Mouse (Mus musculus): Measurements from ENCODE around the gene Clk1. TPM values are rescaled to one million over a fixed set of nuclear protein-coding genes. Genes with fewer than 3 reads are reported as not detected.

The Clk1 gene
- polyA plus RNA-seq, 1 experiment from 2014 or later, result 190 TPM

- Histone ChIP-seq H3K36me3 (ENCODE audit: control insufficient read depth, insufficient read depth, low read length) (peaks cover 28% of the 10 kb centered on the region), H3K27me3 (ENCODE audit: control insufficient read depth, insufficient read depth, low read length) (no peaks in the 10 kb centered on the region), H3K9me3 (replicated peaks; ENCODE audit: control insufficient read depth, low read length) (no peaks in the 10 kb centered on the region), H3K4me1 (ENCODE audit: control insufficient read depth, insufficient read depth, low read length) (peaks cover 8% of the 10 kb centered on the region), H3K4me2 (ENCODE audit: low read depth, low read length) (no peak overlapping the region), H3K27ac (ENCODE audit: low read length) (no peak overlapping the region), H3K4me3 (replicated peaks; ENCODE audit: low read length) (no peak overlapping the region), H3K9ac (ENCODE audit: low read length) (no peak overlapping the region)
- no peak for ATAC-seq (ENCODE audit: insufficient read depth, low FRiP score)
- 100% methylated on average over 1 of the region's 1 CpGs for WGBS
Observed at GRCm38 (mm10) chr1:58396179-58396578, 27.7 kb downstream of the Clk1 start.

DNA sequence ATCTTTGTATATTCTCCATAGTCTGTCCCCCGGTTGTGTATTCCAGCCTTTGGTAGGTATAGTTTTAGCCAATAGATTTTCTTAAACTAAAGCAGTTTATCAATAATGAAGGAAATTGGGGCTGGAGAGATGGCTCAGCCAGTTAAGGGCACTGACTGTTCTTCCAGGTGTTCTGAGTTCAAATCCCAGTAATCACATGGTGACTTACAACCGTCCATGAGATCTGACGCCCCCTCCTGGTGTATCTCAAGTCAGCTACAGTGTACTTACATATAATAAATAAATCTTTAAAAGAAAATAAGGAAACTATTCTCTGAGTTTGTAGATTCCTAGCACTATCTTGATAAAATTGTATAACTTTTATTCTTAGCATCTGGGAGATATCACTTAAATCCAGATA lies 28.5 kb downstream of the Clk1 start:
- no peak overlapping the region for H3K4me3 ChIP-seq (replicated peaks; ENCODE audit: low read length)
- ATAC-seq (ENCODE audit: insufficient read depth, low FRiP score), result no peak
- peaks cover 26% of the 10 kb centered on the region for H3K36me3 ChIP-seq (ENCODE audit: control insufficient read depth, insufficient read depth, low read length)
- H3K27me3 ChIP-seq (ENCODE audit: control insufficient read depth, insufficient read depth, low read length), result no peaks in the 10 kb centered on the region
- peaks cover 9% of the 10 kb centered on the region for H3K4me1 ChIP-seq (ENCODE audit: control insufficient read depth, insufficient read depth, low read length)
- H3K27ac ChIP-seq (ENCODE audit: low read length), result no peak overlapping the region
- 90% methylated on average over 3 of the region's 3 CpGs for WGBS
- H3K9me3 ChIP-seq (replicated peaks; ENCODE audit: control insufficient read depth, low read length), result no peaks in the 10 kb centered on the region
- no peak overlapping the region for H3K9ac ChIP-seq (ENCODE audit: low read length)
- no peak overlapping the region for H3K4me2 ChIP-seq (ENCODE audit: low read depth, low read length)

GRCm38 (mm10) chr1:58393284-58394195 lies 30.3 kb downstream of the Clk1 start:
- WGBS, result under 1% methylated on average over 73 of the region's 90 CpGs
- H3K4me1 ChIP-seq (ENCODE audit: control insufficient read depth, insufficient read depth, low read length), result peaks cover 9% of the 10 kb centered on the region
- peak; percentile 42; the same call in 1 of the 2 replicates for ATAC-seq (ENCODE audit: insufficient read depth, low FRiP score)
- H3K4me2 ChIP-seq (ENCODE audit: low read depth, low read length), result peak overlapping the region; percentile 83
- H3K36me3 ChIP-seq (ENCODE audit: control insufficient read depth, insufficient read depth, low read length), result peaks cover 13% of the 10 kb centered on the region; the same call in 1 of the 2 replicates
- no peaks in the 10 kb centered on the region for H3K27me3 ChIP-seq (ENCODE audit: control insufficient read depth, insufficient read depth, low read length)
- H3K27ac ChIP-seq (ENCODE audit: low read length), result peak overlapping the region; percentile 98
- no peaks in the 10 kb centered on the region for H3K9me3 ChIP-seq (replicated peaks; ENCODE audit: control insufficient read depth, low read length)
- H3K9ac ChIP-seq (ENCODE audit: low read length), result peak overlapping the region; percentile 99
- H3K4me3 ChIP-seq (replicated peaks; ENCODE audit: low read length), result peak overlapping the region; percentile 84

DNA sequence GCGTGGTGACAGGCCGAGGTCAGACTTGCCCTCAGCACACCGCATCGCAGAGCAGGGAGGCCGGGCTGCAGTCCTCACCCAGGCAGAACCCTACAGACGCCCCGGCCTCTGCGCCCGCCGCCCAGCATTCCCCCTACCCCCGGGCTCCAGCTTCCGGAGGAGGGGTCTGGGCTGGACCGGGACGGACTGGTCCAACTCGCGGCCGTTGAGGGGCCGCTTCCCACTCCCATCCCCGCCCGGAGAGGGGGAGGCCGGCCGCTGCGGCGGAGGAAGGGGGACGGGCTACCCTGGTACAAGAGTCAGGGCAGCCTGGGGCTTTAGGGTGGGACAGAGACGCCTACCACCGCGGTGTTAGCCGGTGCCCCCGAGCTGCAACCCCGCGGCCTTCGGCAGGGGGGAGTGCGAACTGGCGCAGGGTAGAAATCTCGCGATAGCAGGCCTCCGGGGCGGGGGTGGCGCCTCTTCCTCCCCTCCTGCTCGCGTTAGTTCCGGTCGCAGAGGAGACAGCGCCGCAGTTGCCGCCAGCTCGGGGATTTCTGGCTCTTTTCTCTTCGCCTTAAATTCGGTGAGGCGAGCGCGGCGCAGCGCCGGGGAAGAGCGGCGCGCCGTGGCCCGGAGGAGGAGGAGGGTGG lies 31.1 kb downstream of the Clk1 start, which contains the start of gene Bzw1:
TSS of gene Bzw1 (plus strand) at position 247 of the 632 bp plus-strand sequence.
- no peaks in the 10 kb centered on the region for H3K27me3 ChIP-seq (ENCODE audit: control insufficient read depth, insufficient read depth, low read length)
- under 1% methylated on average over 52 of the region's 61 CpGs for WGBS
- no peaks in the 10 kb centered on the region for H3K9me3 ChIP-seq (replicated peaks; ENCODE audit: control insufficient read depth, low read length)
- H3K4me3 ChIP-seq (replicated peaks; ENCODE audit: low read length), result peak within 1 kb of the TSS; percentile 84
- H3K4me2 ChIP-seq (ENCODE audit: low read depth, low read length), result peak within 1 kb of the TSS; percentile 83
- ATAC-seq (ENCODE audit: insufficient read depth, low FRiP score), result peak; percentile 97
- H3K27ac ChIP-seq (ENCODE audit: low read length), result peak within 1 kb of the TSS; percentile 98
- H3K36me3 ChIP-seq (ENCODE audit: control insufficient read depth, insufficient read depth, low read length), result peaks cover 5% of the 10 kb centered on the region; the same call in 1 of the 2 replicates
- peak within 1 kb of the TSS; percentile 99 for H3K9ac ChIP-seq (ENCODE audit: low read length)
- peaks cover 9% of the 10 kb centered on the region for H3K4me1 ChIP-seq (ENCODE audit: control insufficient read depth, insufficient read depth, low read length)

GRCm38 (mm10) chr1:58392268-58392651 lies 31.6 kb downstream of the Clk1 start:
- H3K36me3 ChIP-seq (ENCODE audit: control insufficient read depth, insufficient read depth, low read length), result peaks cover 5% of the 10 kb centered on the region; the same call in 1 of the 2 replicates
- H3K4me1 ChIP-seq (ENCODE audit: control insufficient read depth, insufficient read depth, low read length), result peaks cover 9% of the 10 kb centered on the region
- H3K4me3 ChIP-seq (replicated peaks; ENCODE audit: low read length), result peak overlapping the region; percentile 84
- ATAC-seq (ENCODE audit: insufficient read depth, low FRiP score), result no peak
- peak overlapping the region; percentile 98 for H3K27ac ChIP-seq (ENCODE audit: low read length)
- WGBS, result under 1% methylated on average over 16 of the region's 16 CpGs
- no peaks in the 10 kb centered on the region for H3K27me3 ChIP-seq (ENCODE audit: control insufficient read depth, insufficient read depth, low read length)
- peak overlapping the region; percentile 83 for H3K4me2 ChIP-seq (ENCODE audit: low read depth, low read length)
- H3K9ac ChIP-seq (ENCODE audit: low read length), result peak overlapping the region; percentile 99
- no peaks in the 10 kb centered on the region for H3K9me3 ChIP-seq (replicated peaks; ENCODE audit: control insufficient read depth, low read length)

- H3K4me3 ChIP-seq (replicated peaks; ENCODE audit: low read length), result peak overlapping the region; percentile 84
- H3K9ac ChIP-seq (ENCODE audit: low read length), result peak overlapping the region; percentile 99
- peak overlapping the region; percentile 98 for H3K27ac ChIP-seq (ENCODE audit: low read length)
- peaks cover 9% of the 10 kb centered on the region for H3K4me1 ChIP-seq (ENCODE audit: control insufficient read depth, insufficient read depth, low read length)
- H3K27me3 ChIP-seq (ENCODE audit: control insufficient read depth, insufficient read depth, low read length), result no peaks in the 10 kb centered on the region
- no peak for ATAC-seq (ENCODE audit: insufficient read depth, low FRiP score)
- 41% methylated on average over 19 of the region's 19 CpGs for whole genome bisulfite sequencing
- peak overlapping the region; percentile 83 for H3K4me2 ChIP-seq (ENCODE audit: low read depth, low read length)
- H3K36me3 ChIP-seq (ENCODE audit: control insufficient read depth, insufficient read depth, low read length), result no peaks in the 10 kb centered on the region; the same call in 1 of the 2 replicates
- H3K9me3 ChIP-seq (replicated peaks; ENCODE audit: control insufficient read depth, low read length), result no peaks in the 10 kb centered on the region
Observed at GRCm38 (mm10) chr1:58391421-58392267, 32.2 kb downstream of the Clk1 start.

DNA sequence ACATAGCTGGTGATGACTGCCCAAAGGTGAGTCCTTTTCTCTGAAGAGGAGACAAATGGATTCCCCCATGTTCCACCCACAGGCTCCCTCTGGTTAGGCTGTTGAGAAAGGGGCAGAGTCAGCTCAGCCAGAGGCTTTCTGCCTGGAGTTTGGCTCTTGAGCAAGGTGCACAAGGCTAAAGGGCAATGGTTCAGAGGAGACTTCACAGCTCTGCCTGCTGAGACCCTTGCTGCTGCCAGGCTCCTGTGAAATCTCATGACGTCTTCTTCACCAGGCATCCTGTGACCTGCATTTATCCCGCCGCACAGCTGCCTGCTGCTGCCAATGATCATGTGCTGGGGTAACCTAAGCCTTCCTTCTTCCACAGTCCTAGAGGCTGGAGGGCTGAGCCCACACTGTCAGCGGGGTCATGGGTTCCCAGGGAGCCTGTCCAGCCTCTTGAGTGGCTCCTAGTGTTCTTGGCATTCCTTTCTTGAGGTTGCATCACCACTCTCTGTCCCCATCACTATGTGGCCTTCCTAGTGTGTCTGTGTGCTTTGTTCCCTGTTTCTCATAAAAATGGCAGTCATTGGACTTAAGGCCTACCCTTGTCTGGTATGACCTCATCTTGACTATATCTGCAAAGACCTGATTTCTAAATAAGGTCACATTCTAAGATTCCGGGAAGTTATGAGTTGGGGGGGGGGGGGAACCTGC lies 41.1 kb downstream of the Clk1 start:
- Histone ChIP-seq H3K4me2 (ENCODE audit: low read depth, low read length) (no peak overlapping the region), H3K36me3 (ENCODE audit: control insufficient read depth, insufficient read depth, low read length) (no peaks in the 10 kb centered on the region), H3K9ac (ENCODE audit: low read length) (no peak overlapping the region), H3K4me1 (ENCODE audit: control insufficient read depth, insufficient read depth, low read length) (no peaks in the 10 kb centered on the region), H3K27me3 (ENCODE audit: control insufficient read depth, insufficient read depth, low read length) (no peaks in the 10 kb centered on the region), H3K27ac (ENCODE audit: low read length) (no peak overlapping the region), H3K4me3 (replicated peaks; ENCODE audit: low read length) (no peak overlapping the region), H3K9me3 (replicated peaks; ENCODE audit: control insufficient read depth, low read length) (no peaks in the 10 kb centered on the region)
- no peak for ATAC-seq (ENCODE audit: insufficient read depth, low FRiP score)
- WGBS, result 69% methylated on average over 5 of the region's 5 CpGs

DNA sequence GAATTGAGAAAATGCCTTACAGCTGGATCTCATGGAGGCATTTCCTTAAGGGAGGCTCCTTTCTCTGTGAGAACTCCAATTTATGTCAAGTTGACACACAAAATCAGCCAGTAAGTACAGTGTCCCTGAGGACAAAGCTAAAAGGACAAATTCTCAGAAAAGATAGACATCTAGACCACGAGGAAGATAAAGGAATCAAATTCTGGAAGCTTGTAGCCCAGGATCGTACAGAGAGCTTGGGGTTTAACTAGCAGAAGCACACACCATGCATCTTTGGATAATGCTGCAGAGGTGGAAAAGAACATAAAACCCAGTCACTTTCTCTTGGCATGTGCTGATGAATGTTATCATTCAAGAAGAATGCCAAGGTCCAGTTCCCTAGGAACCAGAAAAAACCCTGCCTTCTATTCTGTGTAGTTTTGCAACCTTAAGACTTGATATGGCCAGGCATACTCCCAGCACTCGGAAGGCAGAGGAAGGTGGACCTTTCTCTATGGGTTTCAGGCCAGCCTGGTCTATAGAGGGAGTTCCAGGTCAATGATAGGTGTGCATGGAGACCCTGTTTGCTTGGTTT lies 48.2 kb downstream of the Clk1 start:
- no peaks in the 10 kb centered on the region for H3K27me3 ChIP-seq (ENCODE audit: control insufficient read depth, insufficient read depth, low read length)
- H3K4me2 ChIP-seq (ENCODE audit: low read depth, low read length), result no peak overlapping the region
- ATAC-seq (ENCODE audit: insufficient read depth, low FRiP score), result no peak
- H3K4me3 ChIP-seq (replicated peaks; ENCODE audit: low read length), result no peak overlapping the region
- no peaks in the 10 kb centered on the region for H3K36me3 ChIP-seq (ENCODE audit: control insufficient read depth, insufficient read depth, low read length)
- no peak overlapping the region for H3K9ac ChIP-seq (ENCODE audit: low read length)
- 75% methylated on average over 3 of the region's 3 CpGs for WGBS
- no peaks in the 10 kb centered on the region for H3K9me3 ChIP-seq (replicated peaks; ENCODE audit: control insufficient read depth, low read length)
- H3K4me1 ChIP-seq (ENCODE audit: control insufficient read depth, insufficient read depth, low read length), result no peaks in the 10 kb centered on the region
- H3K27ac ChIP-seq (ENCODE audit: low read length), result no peak overlapping the region
